Mouse (Mus musculus): Measurements from ENCODE around the gene Dnajb4. TPM values are rescaled to one million over a fixed set of nuclear protein-coding genes. Genes with fewer than 3 reads are reported as not detected.
A peak's percentile ranks its signal among the peaks of the same experiment; 100 is the strongest.

The Dnajb4 gene
- polyA plus RNA-seq, 1 experiment from 2014 or later, result 37.5 TPM

- Histone ChIP-seq H3K27ac (no peak overlapping the region), H3K4me3 (peak overlapping the region; percentile 23; the same call in 1 of the 2 replicates), H3K9me3 (no peaks in the 10 kb centered on the region), H3K27me3 (no peaks in the 10 kb centered on the region), H3K4me2 (peak overlapping the region; percentile 45), H3K4me1 (replicated peaks) (peaks cover 20% of the 10 kb centered on the region), H3K36me3 (peaks cover 5% of the 10 kb centered on the region; the same call in 1 of the 2 replicates), H3K9ac (0 out of 2 replicates have a peak overlapping the region, but pooled peaks have one; percentile 39)
- WGBS, result 83% methylated on average over 9 of the region's 9 CpGs
- no peak for ATAC-seq (ENCODE audit: low FRiP score)
Observed at GRCm38 (mm10) chr3:152190679-152191477, 19.2 kb downstream of the Dnajb4 start.

GRCm38 (mm10) chr3:152189306-152189705, 20.8 kb downstream of the Dnajb4 start:
- ATAC-seq (ENCODE audit: low FRiP score), result no peak
- 79% methylated on average over 4 of the region's 4 CpGs for WGBS
- no peaks in the 10 kb centered on the region for H3K27me3 ChIP-seq
- no peak overlapping the region for H3K27ac ChIP-seq
- no peak overlapping the region for H3K4me2 ChIP-seq
- H3K9ac ChIP-seq, result no peak overlapping the region
- no peaks in the 10 kb centered on the region for H3K9me3 ChIP-seq
- peaks cover 17% of the 10 kb centered on the region for H3K36me3 ChIP-seq
- peaks cover 20% of the 10 kb centered on the region for H3K4me1 ChIP-seq (replicated peaks)
- H3K4me3 ChIP-seq, result no peak overlapping the region

GRCm38 (mm10) chr3:152186106-152186505, 24.0 kb downstream of the Dnajb4 start:
- peaks cover 27% of the 10 kb centered on the region for H3K36me3 ChIP-seq
- WGBS, result 95% methylated on average over 6 of the region's 6 CpGs

DNA sequence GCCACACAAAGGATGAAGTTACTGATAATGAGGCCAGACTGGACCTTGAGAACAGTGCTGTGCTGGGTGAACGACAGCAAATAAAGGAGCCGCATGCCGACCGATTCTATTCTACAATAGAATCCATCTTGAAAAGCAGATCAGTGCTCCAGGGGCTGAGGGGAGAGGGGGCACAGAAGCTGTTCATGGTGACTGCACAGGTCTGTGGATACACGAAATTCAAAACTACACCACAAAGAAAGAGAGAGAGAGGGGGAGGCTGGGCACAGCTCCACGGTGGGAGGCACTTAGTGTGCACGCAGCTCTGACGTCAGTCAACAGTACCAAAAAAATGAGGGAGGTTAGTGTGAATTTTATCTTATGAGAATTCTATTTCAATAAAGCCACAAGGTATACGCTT, 26.6 kb downstream of the Dnajb4 start:
- Histone ChIP-seq H3K27me3 (no peaks in the 10 kb centered on the region), H3K36me3 (peaks cover 29% of the 10 kb centered on the region), H3K4me2 (no peak overlapping the region), H3K4me1 (replicated peaks) (no peaks in the 10 kb centered on the region), H3K9me3 (no peaks in the 10 kb centered on the region), H3K4me3 (no peak overlapping the region), H3K27ac (no peak overlapping the region), H3K9ac (no peak overlapping the region)
- no peak for ATAC-seq (ENCODE audit: low FRiP score)
- 55% methylated on average over 9 of the region's 9 CpGs for WGBS

More at GRCm38 (mm10) chr3:152186106-152186505, 24.0 kb downstream of the Dnajb4 start:
- Histone ChIP-seq H3K27me3 (no peaks in the 10 kb centered on the region), H3K4me2 (no peak overlapping the region), H3K4me1 (replicated peaks) (peaks cover 7% of the 10 kb centered on the region), H3K9me3 (no peaks in the 10 kb centered on the region), H3K27ac (no peak overlapping the region), H3K4me3 (no peak overlapping the region), H3K9ac (no peak overlapping the region)
- no peak for ATAC-seq (ENCODE audit: low FRiP score)

DNA sequence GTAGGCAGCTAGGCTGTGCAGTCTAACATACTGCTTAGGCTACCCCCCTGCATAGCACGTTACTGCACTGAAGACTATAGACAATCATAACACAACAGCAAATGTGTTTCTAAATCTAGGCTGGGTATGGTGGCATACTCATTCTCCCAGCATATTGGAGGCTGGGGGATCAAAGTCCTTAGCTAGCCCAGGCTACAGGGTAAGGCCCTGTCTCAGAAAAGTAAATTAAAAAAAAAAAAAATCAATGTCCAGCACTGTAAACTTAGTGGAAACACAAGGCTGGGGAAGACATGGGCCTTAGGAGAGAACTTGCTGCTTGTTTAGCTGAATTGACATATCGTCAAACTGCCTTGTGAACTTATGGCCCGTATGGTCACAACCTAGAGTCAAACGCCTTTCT, 29.5 kb downstream of the Dnajb4 start:
- ATAC-seq (ENCODE audit: low FRiP score), result no peak
- Histone ChIP-seq H3K36me3 (peaks cover 22% of the 10 kb centered on the region), H3K27ac (no peak overlapping the region), H3K9ac (no peak overlapping the region), H3K4me2 (no peak overlapping the region), H3K4me3 (no peak overlapping the region), H3K4me1 (replicated peaks) (no peaks in the 10 kb centered on the region), H3K27me3 (no peaks in the 10 kb centered on the region), H3K9me3 (no peaks in the 10 kb centered on the region)
- WGBS, result 92% methylated on average over 4 of the region's 4 CpGs

GRCm38 (mm10) chr3:152179285-152179684, 30.8 kb downstream of the Dnajb4 start:
- Histone ChIP-seq H3K9ac (no peak overlapping the region), H3K4me1 (replicated peaks) (no peaks in the 10 kb centered on the region), H3K36me3 (peaks cover 13% of the 10 kb centered on the region), H3K9me3 (no peaks in the 10 kb centered on the region), H3K4me3 (no peak overlapping the region), H3K27me3 (no peaks in the 10 kb centered on the region), H3K4me2 (no peak overlapping the region), H3K27ac (no peak overlapping the region)
- ATAC-seq (ENCODE audit: low FRiP score), result no peak
- WGBS, result 43% methylated on average over 1 of the region's 1 CpGs

- WGBS, result 90% methylated on average over 4 of the region's 4 CpGs
- no peak for ATAC-seq (ENCODE audit: low FRiP score)
- Histone ChIP-seq H3K4me1 (replicated peaks) (no peaks in the 10 kb centered on the region), H3K36me3 (peaks cover 13% of the 10 kb centered on the region), H3K9me3 (no peaks in the 10 kb centered on the region), H3K4me2 (no peak overlapping the region), H3K27me3 (no peaks in the 10 kb centered on the region), H3K4me3 (no peak overlapping the region), H3K9ac (no peak overlapping the region), H3K27ac (no peak overlapping the region)
Observed at GRCm38 (mm10) chr3:152178816-152179215, 31.3 kb downstream of the Dnajb4 start.

- Histone ChIP-seq H3K4me2 (no peak overlapping the region), H3K27me3 (no peaks in the 10 kb centered on the region), H3K4me3 (no peak overlapping the region), H3K9me3 (0 out of 2 replicates have a peak, but pooled peaks cover 7% of the 10 kb centered on the region), H3K4me1 (replicated peaks) (peaks cover 2% of the 10 kb centered on the region), H3K9ac (no peak overlapping the region), H3K27ac (no peak overlapping the region), H3K36me3 (no peaks in the 10 kb centered on the region)
- WGBS, result 89% methylated on average over 7 of the region's 7 CpGs
- no peak for ATAC-seq (ENCODE audit: low FRiP score)
Observed at GRCm38 (mm10) chr3:152172322-152172935, 37.7 kb downstream of the Dnajb4 start.

GRCm38 (mm10) chr3:152171862-152172261, 38.2 kb downstream of the Dnajb4 start:
- H3K4me3 ChIP-seq, result no peak overlapping the region
- WGBS, result 80% methylated on average over 7 of the region's 7 CpGs
- H3K27me3 ChIP-seq, result no peaks in the 10 kb centered on the region
- no peak overlapping the region for H3K4me2 ChIP-seq
- no peak overlapping the region for H3K9ac ChIP-seq
- no peaks in the 10 kb centered on the region for H3K36me3 ChIP-seq
- 0 out of 2 replicates have a peak, but pooled peaks cover 7% of the 10 kb centered on the region for H3K9me3 ChIP-seq
- peaks cover 8% of the 10 kb centered on the region for H3K4me1 ChIP-seq (replicated peaks)
- no peak overlapping the region for H3K27ac ChIP-seq
- no peak for ATAC-seq (ENCODE audit: low FRiP score)

DNA sequence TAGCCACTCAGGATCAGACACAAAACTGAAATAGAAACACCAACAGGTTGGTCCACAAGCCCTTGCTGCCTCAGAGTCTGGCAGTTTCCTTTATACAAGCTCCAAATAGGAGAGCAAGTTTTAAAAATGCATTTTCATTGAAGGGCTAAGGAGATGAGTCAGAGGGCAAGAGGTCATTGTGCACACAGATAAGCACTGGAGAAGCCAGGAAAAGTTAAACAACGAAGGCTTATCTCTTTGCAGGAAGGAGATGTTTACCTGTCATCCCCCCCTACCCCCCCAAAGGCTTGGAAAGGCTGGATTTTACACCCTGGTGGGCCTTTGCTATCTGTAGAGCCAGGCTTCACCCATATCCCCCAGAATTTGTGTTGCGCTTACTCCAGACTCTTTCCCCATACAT, 38.9 kb downstream of the Dnajb4 start:
- Histone ChIP-seq H3K9me3 (0 out of 2 replicates have a peak, but pooled peaks cover 7% of the 10 kb centered on the region), H3K4me2 (no peak overlapping the region), H3K9ac (no peak overlapping the region), H3K4me1 (replicated peaks) (peaks cover 13% of the 10 kb centered on the region), H3K27me3 (no peaks in the 10 kb centered on the region), H3K27ac (no peak overlapping the region), H3K36me3 (no peaks in the 10 kb centered on the region), H3K4me3 (no peak overlapping the region)
- no peak for ATAC-seq (ENCODE audit: low FRiP score)
- WGBS, result 85% methylated on average over 2 of the region's 2 CpGs

DNA sequence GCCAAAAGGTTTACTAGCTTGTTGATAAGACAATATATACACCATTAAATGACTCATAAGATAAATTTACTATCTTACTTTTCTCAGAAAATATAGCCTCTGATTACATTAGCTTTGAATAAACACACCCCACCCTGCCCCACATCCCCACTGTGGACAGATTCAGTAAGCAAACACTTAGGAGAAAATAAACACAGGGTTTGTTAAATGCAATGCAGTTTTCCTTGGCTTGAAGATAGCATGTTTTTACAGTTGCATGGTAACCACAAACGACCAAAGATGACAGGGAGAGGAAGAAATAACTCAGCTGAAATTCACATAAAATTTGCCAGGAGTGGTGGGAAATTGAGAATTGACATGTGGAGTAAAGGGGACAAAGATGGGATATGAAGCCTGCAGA, 39.7 kb downstream of the Dnajb4 start:
- H3K27me3 ChIP-seq, result peaks cover 3% of the 10 kb centered on the region; the same call in 1 of the 2 replicates
- no peaks in the 10 kb centered on the region for H3K36me3 ChIP-seq
- 56% methylated on average over 1 of the region's 1 CpGs for WGBS
- 0 out of 2 replicates have a peak, but pooled peaks cover 7% of the 10 kb centered on the region for H3K9me3 ChIP-seq
- H3K4me1 ChIP-seq (replicated peaks), result peaks cover 21% of the 10 kb centered on the region
- no peak overlapping the region for H3K27ac ChIP-seq
- H3K4me2 ChIP-seq, result no peak overlapping the region
- no peak for ATAC-seq (ENCODE audit: low FRiP score)
- H3K4me3 ChIP-seq, result no peak overlapping the region
- H3K9ac ChIP-seq, result no peak overlapping the region

DNA sequence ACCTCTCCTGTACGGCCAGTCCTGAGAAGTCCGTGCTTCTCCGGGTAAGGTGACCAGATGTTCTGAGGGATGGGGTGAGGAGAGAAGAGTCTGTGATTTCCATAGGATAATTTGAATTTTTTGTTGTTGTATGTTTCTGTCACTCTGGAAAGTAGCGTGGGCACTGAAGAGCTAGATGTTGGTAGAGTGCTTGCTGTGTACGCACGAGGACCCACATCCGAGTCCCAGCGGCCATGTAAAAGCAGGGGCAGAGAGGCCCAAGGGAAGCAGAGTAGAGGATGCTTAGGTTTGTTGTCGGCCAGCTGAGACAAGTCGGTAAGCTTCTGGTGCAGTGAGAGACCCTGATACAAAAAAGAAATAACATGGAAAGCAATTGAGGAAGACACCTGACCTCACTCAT, 42.1 kb downstream of the Dnajb4 start:
- no peak for ATAC-seq (ENCODE audit: low FRiP score)
- WGBS, result 95% methylated on average over 10 of the region's 10 CpGs
- no peak overlapping the region for H3K9ac ChIP-seq
- no peak overlapping the region for H3K4me3 ChIP-seq
- peaks cover 14% of the 10 kb centered on the region for H3K27me3 ChIP-seq
- peaks cover 32% of the 10 kb centered on the region for H3K4me1 ChIP-seq (replicated peaks)
- H3K27ac ChIP-seq, result no peak overlapping the region
- H3K4me2 ChIP-seq, result no peak overlapping the region
- H3K9me3 ChIP-seq, result 0 out of 2 replicates have a peak, but pooled peaks cover 7% of the 10 kb centered on the region
- no peaks in the 10 kb centered on the region for H3K36me3 ChIP-seq
